Mouse (Mus musculus) layer of hippocampus, postnatal 25 days (tissue): Measurements from ENCODE around the gene Pgls. TPM values are rescaled to one million over a fixed set of nuclear protein-coding genes. Genes with fewer than 3 reads are reported as not detected.

ENCODE experiments used
- DNase-seq, 2 experiments: peaks; one replicate each; pipeline ENCODE4 v3.0.0; 2022; ENCODE audit warnings: mixed read lengths in 2 of 2, low spot score in 1 of 2; ENCODE audit errors: extremely low spot score in 1 of 2
- total RNA-seq, 2 experiments: library from RNA; stranded (reverse); gene quantifications; 2 replicates each; pipeline ENCODE4 v1.2.3; 2021

The Pgls gene
- total RNA-seq, 2 experiments from 2014 or later = 36.3 to 38.9 TPM

DNA sequence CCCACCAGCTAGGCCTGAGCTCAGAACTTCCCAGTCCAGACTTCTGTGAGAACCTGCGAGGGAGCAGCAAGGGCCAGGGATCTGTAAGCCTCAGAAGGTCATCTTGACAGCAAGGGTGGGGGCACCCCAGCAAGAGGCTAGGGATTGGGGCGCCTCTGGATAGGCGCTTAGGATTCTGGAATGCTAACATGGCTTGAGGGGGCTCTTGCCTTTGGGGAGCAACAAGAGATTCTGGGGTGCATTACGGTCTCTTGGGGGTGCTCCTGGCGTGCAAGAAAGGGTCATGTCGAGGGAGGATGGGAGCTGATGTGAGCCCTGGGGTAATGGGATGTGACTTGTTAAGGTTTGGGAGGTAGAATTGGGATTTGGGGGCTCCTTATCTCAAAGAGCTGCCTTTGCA lies 23.0 kb upstream of the Pgls start:
- DNase-seq = no peak

DNA sequence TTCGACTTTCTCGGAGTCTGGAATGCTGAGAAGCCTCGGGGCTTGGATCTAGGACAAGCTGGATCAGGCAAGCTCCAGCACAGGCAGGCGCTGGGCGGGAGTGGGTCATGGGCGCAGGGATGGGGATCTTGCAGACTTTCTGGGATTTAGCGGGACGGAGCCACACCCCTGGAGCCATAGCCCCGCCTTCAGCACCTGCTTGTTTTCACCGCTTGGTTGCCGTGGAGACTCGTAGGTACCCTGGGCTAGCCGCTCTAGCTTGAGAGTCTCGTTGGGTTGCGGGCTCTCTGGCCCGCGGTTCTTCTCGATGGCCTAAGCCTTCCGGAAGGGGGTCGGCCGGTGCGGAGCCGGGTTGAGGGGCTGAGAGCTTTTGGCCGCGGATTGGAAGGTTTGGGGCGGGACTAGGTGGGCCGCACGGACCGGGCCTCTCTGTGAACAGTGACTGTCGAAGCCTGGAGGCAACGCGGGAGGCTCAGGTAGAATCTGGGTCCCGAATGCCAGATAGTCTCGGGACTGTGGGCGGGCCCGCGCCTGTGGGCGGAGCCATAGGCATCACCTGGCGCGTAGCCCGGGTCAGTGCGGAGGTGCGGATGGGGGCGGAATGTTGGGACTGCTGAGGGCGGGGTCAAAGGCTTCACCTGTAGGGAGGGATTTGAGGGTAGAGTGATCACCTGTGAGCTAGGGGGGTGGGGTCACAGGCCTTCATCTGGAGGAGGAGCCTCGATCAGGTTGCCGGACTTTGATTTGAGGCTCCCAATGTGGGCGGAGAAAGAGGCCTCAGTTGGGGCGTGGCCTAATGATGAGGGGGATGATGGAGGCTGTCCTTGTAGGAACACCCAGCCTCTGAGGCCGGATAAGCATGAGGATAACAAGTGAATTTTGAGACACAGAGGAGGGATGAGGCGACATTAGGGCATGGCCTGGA lies 22.3 kb upstream of the Pgls start:
- peak; percentile 63 to 76 for DNase-seq

DNA sequence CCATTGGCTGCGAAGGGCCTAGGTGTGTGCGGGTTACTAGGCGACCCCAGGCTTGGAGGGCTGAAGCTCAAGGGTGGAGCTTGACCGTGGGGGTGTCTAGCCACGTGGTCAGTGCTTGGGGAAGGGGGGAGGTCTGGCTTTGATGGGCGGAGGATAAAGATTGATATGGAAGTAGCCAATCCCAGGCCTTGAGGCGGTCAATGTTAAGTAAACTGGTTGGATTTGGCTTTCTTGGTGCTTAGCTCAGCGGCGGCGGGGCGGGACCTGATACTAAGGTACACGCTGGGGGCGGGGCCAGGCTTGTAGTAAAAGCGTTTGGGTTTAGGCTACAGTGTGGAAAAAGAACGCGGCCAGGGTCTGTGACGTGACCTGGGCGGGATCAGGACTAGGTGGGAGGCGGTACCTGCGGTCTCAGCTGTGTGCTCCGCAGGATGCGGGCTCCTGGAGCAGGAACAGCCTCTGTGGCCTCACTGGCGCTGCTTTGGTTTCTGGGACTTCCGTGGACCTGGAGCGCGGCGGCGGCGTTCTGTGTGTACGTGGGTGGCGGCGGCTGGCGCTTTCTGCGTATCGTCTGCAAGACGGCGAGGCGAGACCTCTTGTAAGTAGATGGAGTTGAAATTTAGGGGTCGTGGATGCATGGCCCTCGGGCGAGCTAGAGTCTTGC lies 21.6 kb upstream of the Pgls start:
- peak; percentile 87 to 90 for DNase-seq

DNA sequence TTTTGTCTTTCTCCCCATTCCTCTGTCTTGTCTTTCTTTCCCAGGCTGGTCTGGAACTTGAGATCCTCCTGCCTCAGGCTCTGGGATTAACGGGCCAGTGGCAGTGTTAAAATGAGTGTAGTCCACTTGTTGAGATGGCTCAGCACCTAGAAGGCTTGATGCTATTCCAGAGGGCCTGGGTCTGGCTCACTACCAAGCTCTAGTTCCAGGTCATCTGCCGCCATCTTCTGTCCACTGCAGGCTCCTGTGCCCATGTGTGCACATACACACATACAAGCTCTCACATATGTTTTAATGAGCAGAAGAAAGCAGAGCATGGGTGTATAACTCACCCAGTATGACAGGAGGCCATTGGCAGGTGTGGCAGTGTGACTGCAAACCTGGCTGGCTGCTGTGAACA lies 19.9 kb upstream of the Pgls start:
- no peak for DNase-seq

DNA sequence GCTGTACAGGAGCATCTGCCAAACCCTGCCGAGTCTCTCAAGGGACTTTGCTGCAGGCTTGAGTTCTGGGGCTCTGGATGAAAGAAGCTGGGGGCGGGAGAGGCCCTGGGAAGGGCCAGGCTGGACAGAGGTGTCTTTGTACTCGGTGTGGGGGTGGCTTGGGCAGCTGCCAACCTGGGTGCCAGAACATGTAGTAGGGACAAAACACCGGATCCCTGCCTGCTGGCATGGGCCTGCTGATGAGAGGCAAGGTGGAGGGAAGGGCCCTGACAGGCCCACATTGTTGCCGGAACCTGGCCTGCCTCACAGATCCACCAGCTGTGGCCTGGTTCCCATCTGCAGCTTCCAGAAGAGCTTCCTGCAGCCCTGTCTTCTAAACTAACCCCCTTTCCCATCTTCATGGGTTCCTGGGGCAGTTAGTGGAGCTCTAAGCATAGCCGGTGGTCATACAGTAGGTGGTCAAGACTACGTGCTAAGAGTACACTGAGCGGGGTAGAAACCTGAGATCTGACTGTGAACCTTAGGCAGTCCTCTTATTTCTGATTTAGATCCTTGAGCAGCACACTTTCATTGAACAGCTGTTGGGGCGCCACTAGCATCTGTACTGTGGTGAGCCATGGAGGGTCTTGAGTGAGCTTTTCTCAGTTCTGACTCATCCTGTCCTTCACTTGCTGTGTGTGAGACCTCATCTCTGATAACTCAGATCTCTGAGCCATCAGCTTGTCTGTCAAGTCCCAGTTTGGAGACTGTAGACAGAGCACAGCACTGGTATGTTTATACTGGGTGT lies 18.9 kb upstream of the Pgls start:
- peak; percentile 63 to 75 for DNase-seq

DNA sequence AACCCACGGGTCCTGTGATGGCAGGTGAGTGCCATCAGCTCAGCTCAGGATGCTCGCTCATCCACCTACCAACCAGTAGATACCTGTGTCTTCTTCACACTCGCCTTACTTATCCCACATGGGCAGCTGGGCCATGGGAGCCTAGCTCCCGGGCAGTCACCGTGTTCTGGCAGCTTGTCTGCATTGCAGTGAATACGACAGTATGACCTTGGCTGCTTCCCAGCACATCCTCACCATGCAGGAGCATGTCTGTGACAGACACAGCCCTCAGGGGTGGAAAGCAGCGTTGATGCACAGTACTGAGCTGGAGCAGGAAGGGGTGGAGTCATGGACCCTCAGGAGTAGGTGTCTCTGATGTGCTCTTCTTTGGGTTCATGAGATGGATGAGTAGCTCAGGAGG lies 17.6 kb upstream of the Pgls start:
- no peak for DNase-seq

DNA sequence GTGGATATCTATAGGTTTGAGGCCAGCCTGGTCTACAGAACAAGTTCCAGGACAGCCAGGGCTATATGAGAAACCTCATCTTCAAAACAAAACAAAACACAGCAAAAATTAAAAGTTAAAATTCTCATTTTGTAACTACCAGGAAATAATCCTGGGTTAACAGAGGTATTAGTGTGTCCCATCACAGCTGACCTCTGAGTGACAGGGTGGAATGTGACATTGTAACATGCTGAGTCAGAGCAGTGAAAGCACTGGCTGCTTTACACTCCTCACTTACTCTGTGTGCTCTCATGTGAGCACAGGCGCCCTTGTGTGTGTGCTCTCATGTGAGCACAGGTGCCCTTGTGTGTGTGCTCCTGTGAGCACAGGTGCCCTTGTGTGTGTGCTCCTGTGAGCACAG lies 17.0 kb upstream of the Pgls start:
- DNase-seq = no peak

DNA sequence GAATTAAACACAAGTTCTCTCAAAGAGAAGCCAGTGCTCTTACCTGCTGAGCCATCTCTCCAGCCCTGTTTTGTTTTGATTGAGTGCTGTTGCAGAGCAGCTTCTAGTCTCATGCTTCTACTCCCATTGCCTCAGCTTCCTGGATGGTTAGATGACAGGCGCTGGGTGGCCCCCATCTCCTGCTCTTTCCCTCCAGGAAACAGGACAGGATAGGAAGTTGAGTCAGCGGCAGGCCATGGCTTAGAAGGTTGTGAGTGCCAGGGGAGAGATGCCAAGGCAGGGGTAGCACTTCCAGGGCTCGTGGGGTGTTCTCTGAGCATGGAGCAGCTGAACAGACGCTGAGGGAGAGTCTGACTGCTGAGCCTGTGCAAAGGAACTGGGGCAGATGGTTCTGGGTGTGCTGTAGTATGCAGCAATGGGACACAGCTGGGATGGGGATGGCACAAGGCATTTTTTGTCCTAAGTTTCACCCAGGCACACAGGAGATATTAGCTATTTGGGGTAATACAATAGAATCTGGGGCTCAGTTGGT lies 14.1 kb upstream of the Pgls start:
- no peak for DNase-seq

DNA sequence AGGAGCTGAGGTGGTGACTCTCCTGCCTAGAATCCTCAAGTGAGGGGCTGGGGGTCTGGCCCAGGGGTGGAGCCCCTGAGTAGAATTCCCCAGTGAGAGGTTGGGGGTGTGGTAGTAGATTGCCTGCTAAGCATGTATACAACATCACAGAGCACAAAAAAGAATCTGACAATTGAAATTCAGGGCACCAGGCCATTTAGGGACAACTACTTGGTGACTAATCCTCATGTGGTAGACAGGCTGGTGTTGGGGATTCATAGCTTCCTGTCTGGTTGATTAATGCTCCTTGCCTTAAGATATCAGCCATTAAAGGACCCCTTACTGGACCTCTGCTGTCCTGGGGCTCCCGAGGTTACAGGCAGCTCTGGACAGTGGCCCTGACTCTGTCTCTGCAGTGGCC lies 13.0 kb upstream of the Pgls start:
- DNase-seq = no peak

DNA sequence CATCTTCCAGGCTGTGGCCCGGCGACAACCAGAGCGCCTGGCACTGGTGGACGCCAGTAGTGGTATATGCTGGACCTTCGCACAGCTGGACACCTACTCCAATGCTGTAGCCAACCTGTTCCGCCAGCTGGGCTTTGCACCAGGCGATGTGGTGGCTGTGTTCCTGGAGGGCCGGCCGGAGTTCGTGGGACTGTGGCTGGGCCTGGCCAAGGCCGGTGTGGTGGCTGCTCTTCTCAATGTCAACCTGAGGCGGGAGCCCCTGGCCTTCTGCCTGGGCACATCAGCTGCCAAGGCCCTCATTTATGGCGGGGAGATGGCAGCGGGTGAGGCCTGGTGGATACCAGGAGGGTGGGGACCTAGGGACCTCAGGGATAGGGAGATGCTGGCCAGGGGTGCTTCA lies 12.5 kb upstream of the Pgls start:
- DNase-seq = no peak

DNA sequence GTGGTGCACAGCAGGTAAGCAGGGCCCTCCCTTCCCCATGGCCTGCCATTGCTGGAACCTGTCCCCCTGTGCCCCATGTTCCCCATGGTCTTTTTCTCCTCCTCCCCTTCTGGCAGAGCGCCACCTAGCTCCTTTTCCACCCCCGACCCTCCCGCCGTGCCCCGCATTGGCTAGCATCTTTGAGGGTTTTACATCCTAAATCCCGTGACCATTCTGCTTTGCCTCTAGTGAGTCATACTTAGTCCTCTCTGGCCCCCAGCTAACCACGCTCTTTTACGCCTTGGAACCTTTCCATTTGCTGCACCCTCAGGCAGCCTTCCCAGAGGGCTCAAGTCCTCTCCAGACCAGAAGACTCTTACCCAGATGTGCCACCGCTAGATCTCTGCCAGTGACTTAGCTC lies 11.8 kb upstream of the Pgls start:
- DNase-seq = no peak

DNA sequence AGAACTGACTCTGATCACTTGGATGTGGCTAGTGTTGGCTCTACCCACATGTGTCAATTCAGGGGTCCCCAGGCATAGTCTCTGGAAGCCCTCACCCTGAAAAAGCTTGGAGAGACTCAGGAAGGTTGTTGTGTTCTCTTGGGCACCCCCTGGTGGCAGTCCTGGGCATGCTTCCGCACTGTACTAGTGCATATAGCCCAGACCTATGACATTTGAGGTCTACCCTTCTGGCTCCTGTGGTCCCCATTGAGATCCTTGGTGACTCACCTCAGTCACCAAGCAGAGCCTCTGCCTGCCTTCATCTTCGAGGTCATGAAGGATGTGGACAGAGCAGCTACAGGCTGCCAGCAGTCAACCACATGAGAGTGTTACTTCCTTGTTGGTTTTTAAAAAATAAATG lies 5.1 kb upstream of the Pgls start:
- DNase-seq = peak in 1 of 2 experiments; percentile 59

DNA sequence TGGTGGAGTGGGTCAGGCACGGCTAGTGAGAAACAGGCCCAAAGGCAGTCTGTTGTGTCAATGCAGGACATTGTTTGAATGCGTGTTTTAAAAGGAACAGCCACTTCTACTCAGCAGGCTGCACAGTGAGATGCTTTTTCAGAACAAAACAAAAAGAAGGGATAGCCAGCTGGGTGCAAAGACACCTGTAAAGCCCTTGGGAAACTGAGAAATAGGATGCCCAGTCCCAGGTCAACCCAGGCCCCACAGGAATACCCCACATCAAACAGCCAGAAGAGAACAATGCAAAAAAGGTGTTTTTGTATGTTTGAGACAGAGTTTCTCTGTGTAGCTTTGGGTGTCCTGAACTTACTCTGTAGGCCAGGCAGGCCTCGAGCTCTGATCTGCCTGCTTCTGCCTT lies 3.2 kb upstream of the Pgls start:
- no peak for DNase-seq

DNA sequence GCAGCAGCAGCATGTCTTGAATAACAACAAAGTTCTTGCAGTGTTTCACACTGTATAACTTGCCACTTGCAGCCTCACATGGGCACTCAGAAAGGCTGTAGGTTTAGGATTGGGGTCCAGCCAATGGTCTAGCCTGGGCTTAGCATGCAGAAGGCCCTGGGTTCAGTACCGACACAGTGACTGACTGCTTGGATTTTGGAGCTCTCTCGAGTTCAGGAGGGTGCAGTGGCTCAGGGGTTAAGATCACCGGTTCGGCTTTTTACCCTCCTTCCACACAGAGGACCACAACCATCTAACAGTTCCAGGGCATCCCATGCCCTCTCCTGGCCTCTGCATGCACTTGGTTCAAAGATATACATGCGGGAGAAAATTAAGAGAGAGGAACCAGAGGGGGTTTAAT lies 959 bp upstream of the Pgls start:
- DNase-seq = no peak

DNA sequence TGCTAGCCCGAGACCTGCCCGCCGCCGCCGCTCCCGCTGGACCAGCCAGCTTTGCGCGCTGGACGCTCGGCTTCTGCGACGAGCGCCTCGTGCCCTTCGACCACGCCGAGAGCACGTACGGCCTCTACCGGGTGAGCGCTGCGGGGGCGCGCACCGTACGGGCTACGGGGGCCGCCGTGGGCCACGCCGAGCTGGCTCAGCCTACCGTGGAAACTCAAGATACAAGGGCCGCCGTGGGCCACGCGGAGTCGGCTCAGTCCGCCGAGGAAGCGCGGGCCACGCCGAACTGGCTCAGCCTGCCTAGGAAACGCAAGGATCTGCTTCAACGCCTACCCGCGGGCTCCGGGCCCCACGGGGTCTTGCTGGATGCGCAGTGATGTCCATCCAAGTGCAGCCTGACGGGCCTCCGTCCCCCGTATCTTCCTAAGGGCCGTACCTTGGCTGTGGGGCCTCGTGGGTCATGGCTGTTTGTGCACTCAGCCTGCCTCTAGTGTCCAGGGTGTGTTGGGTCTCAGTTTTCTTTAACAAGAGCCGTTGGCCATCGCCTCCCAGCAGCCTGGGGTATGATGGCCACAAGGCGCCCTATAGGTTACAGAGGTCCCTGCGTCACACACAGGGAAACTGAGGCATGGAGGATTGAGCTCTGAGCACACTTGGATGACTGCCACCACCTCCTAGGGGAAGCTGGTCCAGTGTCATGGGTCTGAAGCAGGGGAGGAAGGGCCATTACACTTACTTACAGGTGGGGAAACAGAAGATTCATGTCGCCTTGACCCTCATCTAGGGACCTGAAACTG lies 596 bp downstream of the Pgls start:
- peak; percentile 72 to 91 for DNase-seq

DNA sequence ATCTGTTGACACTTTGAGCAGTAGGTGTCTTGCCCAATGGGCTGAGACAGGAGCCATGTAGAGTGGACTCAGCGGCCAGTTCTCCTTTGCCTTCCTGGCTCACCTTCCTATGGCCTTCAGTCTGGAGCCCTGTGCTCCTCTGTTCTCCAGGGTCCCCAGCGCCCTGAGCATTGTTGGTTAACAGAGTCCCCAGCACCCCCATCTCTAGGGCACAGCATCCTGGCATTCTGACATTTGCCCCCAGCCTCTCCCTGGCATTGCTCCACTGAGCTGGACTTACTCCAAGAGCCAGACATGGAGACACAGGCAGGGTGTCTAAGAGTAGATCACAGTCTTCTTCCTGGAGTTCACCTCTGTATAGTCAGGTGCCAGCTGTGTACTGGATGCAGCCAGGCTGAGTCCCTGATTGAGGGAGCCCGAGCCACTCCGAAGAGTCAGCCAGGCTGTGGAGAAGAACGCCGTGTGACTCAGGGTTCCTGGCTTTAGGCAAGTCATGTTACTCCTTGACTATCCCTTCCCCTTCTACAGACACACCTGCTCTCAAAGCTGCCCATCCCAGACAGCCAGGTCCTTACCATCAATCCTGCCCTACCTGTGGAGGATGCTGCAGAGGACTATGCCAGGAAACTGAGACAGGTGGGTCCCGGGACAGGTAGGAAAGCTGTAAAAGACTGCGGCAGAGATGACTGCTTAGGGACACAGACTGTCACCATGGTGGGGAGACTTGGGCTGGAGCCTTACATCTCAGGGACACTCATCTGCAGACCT lies 1.8 kb downstream of the Pgls start:
- no peak for DNase-seq

DNA sequence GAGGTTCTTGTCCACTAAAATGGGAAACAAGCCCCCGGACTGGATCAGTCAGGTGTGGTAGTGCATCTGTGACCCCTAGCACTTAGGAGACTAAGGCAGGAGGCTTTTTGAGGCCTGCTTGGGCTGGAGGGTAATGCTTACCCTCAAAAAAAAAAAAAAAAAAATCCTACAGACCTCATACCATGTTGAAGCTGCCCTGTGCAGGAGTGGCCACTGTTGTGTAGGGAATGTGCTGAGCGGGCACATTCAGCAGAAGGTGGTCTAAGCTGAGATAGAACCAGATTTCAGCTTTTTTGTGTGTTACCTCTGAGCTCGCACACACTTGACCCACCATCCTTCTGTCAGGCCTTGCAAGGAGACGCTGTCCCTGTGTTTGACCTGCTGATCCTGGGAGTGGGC lies 2.3 kb downstream of the Pgls start:
- DNase-seq = no peak

DNA sequence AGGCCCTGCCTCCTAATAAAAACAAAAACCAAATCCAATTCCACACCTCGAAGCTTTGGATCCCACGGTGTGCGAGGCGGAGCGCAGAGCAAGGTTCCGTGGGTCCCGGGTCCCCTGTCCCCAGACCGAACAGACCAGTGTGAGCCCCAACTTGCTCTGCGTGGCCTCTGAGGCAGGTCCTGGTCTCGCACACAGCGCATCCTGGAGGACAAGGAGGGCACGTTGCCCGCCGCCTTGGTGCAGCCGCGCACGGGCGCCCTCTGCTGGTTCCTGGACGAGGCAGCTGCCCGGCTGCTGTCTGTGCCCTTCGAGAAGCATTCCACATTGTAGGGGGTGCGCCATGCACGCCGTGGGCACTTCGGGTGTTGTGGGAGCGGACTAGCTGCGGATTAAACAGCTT lies 3.9 kb downstream of the Pgls start:
- peak; percentile 89 to 96 for DNase-seq

DNA sequence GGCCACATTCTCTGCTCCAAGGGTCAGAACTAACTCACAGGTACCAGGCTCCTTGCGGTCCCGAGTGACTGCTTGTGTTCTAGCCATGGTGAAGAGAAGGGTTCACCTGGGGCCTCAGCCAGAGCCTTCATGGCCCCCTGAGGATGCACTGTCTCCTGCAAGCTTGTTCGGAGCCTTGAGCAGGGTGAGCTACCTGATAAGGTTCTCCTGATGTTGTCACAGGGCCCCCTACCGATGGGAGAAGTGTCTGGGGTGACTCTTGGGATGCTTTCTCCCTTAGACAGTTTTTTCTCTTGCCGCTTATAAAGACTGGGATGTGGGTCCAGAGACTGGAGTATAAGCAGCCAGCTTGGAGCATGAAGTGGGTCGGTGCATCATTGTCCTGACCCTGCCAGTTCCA lies 4.4 kb downstream of the Pgls start:
- DNase-seq = no peak
